Mouse (Mus musculus) megakaryocyte progenitor cell, adult 5-6 weeks (primary cell): ENCODE data around the gene Zfp444. TPM values are rescaled to one million over a fixed set of nuclear protein-coding genes. Genes with fewer than 3 reads are reported as not detected.
"Not testable (repeated sequence)": the region's sequence is repeated elsewhere in the genome, so short reads cannot be mapped to it uniquely, and the experiment has no call there.

ENCODE experiments used
- ATAC-seq: replicated peaks from 2 replicates; pipeline ENCODE4 v1.8.0; 2016; ENCODE audit warnings: mild to moderate bottlenecking, moderate TSS enrichment, inconsistent platforms; ENCODE audit not compliant: poor library complexity
- total RNA-seq, 2 experiments: library from RNA; stranded (forward) in 1 of 2; stranded (reverse) in 1 of 2; fragments of 157-497, 149-512 nt in 1 of 2; fragments of 200-1000 nt in 1 of 2; gene quantifications; 2 replicates each; pipeline versions ENCODE4 v1.2.3 to v1.2.4; 2015 to 2017

The Zfp444 gene
- total RNA-seq, 2 experiments from 2014 or later, result 4.1 to 20.9 TPM

GRCm38 (mm10) chr7:6204200-6204599, 32.2 kb downstream of the Zfp444 start:
- no peak for ATAC-seq

- peak; percentile 79 for ATAC-seq
Observed at GRCm38 (mm10) chr7:6213144-6213543, 41.1 kb downstream of the Zfp444 start.

- ATAC-seq, result not testable (repeated sequence)
Observed at GRCm38 (mm10) chr7:6214691-6215090, 42.7 kb downstream of the Zfp444 start.

- no peak for ATAC-seq
Observed at GRCm38 (mm10) chr7:6220147-6220546, 48.1 kb downstream of the Zfp444 start.

DNA sequence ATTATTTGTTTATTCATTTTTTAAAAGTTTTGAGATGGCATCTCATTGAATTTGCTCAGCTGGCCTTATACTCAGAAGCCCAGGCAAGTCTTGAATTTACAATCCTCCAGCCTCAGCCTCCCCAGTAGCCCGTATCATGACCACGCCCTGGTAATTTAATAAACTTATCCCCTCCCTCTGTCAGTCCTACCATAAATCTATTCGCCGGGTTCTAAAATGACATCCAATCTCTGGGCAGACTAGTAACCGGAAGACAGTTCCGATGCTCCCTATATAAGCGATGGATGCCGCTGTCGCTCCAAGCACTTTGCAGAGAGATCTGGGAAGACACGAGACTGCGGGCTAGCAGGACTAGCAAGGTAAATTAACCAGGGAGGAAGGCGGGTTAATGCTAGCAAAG, 50.0 kb downstream of the Zfp444 start, which contains the start of gene Zscan5b:
TSS of gene Zscan5b (plus strand) at position 301 of the 400 bp plus-strand sequence.
- ATAC-seq, result no peak

- ATAC-seq, result not testable (repeated sequence)
Observed at GRCm38 (mm10) chr7:6228491-6228890, 56.5 kb downstream of the Zfp444 start.

DNA sequence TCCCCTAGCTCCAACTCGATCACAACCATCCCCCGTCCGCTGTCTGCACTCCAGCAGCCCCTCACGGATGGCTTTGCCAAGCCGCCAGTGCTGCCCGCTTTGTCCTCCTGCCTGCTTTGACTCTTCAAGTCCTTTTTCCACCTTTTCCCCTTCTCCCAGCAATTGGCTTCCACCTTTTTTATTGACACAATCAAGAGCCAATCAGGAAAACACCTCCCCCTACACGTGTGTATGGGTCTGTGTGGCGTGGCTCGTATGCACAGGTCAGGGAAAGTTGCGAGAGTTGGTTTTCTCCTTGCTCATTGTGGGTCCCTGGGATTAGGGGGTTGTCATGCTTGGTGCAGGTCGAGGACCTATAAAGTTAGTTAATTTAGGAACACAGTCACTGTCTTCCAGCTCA, 67.8 kb downstream of the Zfp444 start:
- ATAC-seq, result no peak

GRCm38 (mm10) chr7:6240841-6241425, 68.9 kb downstream of the Zfp444 start:
- ATAC-seq, result peak; percentile 94

Other genes with a start within 250 kb of the Zfp444 start
- gene Vmn1r65, start 161.2 kb upstream of the Zfp444 start, total RNA-seq (2015), result not detected in 2 replicates
- gene Vmn1r65, start 161.2 kb upstream of the Zfp444 start, total RNA-seq (2017), result not detected in 2 replicates
- not detected in 2 replicates for gene Nlrp4c, start 127.1 kb upstream of the Zfp444 start, total RNA-seq (2015)
- gene Nlrp4c, start 127.1 kb upstream of the Zfp444 start, total RNA-seq (2017), result not detected in 2 replicates
- gene Zfp787, start 16.2 kb upstream of the Zfp444 start, total RNA-seq (2015), result 14.3 and 17.8 TPM in 2 replicates
- gene Zfp787, start 16.2 kb upstream of the Zfp444 start, total RNA-seq (2017), result 20.4 and 24.8 TPM in 2 replicates
- gene Galp, start 24.9 kb downstream of the Zfp444 start, total RNA-seq (2015), result not detected in 2 replicates
- not detected in 2 replicates for gene Galp, start 24.9 kb downstream of the Zfp444 start, total RNA-seq (2017)
- not detected in 2 replicates for gene Zscan5b, start 50.1 kb downstream of the Zfp444 start, total RNA-seq (2015)
- gene Zscan5b, start 50.1 kb downstream of the Zfp444 start, total RNA-seq (2017), result not detected in 2 replicates
- not detected in 2 replicates for gene Epp13, start 80.5 kb downstream of the Zfp444 start, total RNA-seq (2015)
- not detected in 2 replicates for gene Epp13, start 80.5 kb downstream of the Zfp444 start, total RNA-seq (2017)
- 1.3 and 3.3 TPM in 2 replicates for gene Zfp667, start 114.4 kb downstream of the Zfp444 start, total RNA-seq (2015)
- gene Zfp667, start 114.4 kb downstream of the Zfp444 start, total RNA-seq (2017), result 2.8 and 3.4 TPM in 2 replicates
- 4.0 TPM in 2 replicates for gene Zfp583, start 159.1 kb downstream of the Zfp444 start, total RNA-seq (2015)
- 2.2 and 3.3 TPM in 2 replicates for gene Zfp583, start 159.1 kb downstream of the Zfp444 start, total RNA-seq (2017)
- 0.20 TPM in 2 replicates for gene Gm3854, start 171.5 kb downstream of the Zfp444 start, total RNA-seq (2015)
- gene Gm3854, start 171.5 kb downstream of the Zfp444 start, total RNA-seq (2017), result 0.57 and 0.79 TPM in 2 replicates
- 2.8 and 4.8 TPM in 2 replicates for gene Zfp78, start 191.1 kb downstream of the Zfp444 start, total RNA-seq (2015)
- 3.1 and 3.5 TPM in 2 replicates for gene Zfp78, start 191.1 kb downstream of the Zfp444 start, total RNA-seq (2017)
- 1.4 and 2.4 TPM in 2 replicates for gene Zfp28, start 211.1 kb downstream of the Zfp444 start, total RNA-seq (2015)
- 1.5 and 2.2 TPM in 2 replicates for gene Zfp28, start 211.1 kb downstream of the Zfp444 start, total RNA-seq (2017)
- not detected in 2 replicates for gene Smim17, start 226.5 kb downstream of the Zfp444 start, total RNA-seq (2015)
- gene Smim17, start 226.5 kb downstream of the Zfp444 start, total RNA-seq (2017), result not detected in 2 replicates
- gene Gm20715, start 238.1 kb downstream of the Zfp444 start, total RNA-seq (2015), result not detected in 2 replicates
- not detected in 2 replicates for gene Gm20715, start 238.1 kb downstream of the Zfp444 start, total RNA-seq (2017)